Mouse (Mus musculus) liver, adult 2 months (tissue): ENCODE data around the gene Agtpbp1.

Experiments
- CTCF ChIP-seq: fragments of 200-500 bp; IDR thresholded peaks from 2 replicates; pipeline ENCODE4 v1.5.1; 2011; ENCODE audit warnings: low read depth, low read length, control low read depth
- POLR2A ChIP-seq: fragments of 200-500 bp; IDR thresholded peaks from 2 replicates; pipeline ENCODE4 v1.6.1; 2011; ENCODE audit warnings: low read length, control low read depth; ENCODE audit not compliant: insufficient read depth; ENCODE audit errors: extremely low read depth

DNA sequence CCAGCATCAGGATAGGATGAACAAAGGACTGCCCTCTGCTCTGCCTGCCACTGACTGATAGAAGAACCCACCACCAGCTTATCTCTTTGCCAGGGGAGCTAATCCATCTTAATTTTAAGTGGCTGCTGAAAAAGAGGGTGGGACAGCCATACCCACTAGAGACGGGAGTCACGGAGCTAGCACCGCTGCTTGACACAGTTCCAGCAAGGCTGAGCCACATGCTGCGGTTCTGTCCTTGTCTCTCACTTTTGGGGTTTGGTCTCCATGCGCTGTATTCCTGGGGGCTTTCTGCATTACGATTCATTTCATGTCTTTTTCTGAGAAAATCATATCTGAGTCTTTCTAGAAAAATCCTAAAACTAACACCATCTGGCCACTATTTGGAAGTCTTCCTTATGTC lies 13.9 kb downstream of the Agtpbp1 start:
- no peak for TF ChIP-seq CTCF
- no peak for TF ChIP-seq POLR2A
